Mouse (Mus musculus) cortical plate, adult 2 months (tissue): Measurements from ENCODE around the gene Fgf9. TPM values are rescaled to one million over a fixed set of nuclear protein-coding genes. Genes with fewer than 3 reads are reported as not detected.

Experiments
- H3K27ac ChIP-seq: fragments of 200-500 bp; 2 replicates; pipeline ENCODE4 v1.5.1; 2012; ENCODE audit warnings: low read length, control low read depth, inconsistent platforms; ENCODE audit not compliant: insufficient read depth
- H3K4me1 ChIP-seq: fragments of 200-500 bp; 2 replicates; pipeline ENCODE4 v1.6.1; 2011; ENCODE audit warnings: low read length; ENCODE audit not compliant: control insufficient read depth, insufficient read depth
- H3K4me3 ChIP-seq: fragments of 200-500 bp; 2 replicates; pipeline ENCODE4 v1.5.1; 2011; ENCODE audit warnings: mild to moderate bottlenecking, low read length, control low read depth; ENCODE audit not compliant: insufficient read depth
- CTCF ChIP-seq: fragments of 200-500 bp; IDR thresholded peaks from 2 replicates; pipeline ENCODE4 v1.5.1; 2011; ENCODE audit warnings: mild to moderate bottlenecking, control low read depth, low read length; ENCODE audit not compliant: insufficient read depth; ENCODE audit errors: extremely low read depth
- POLR2A ChIP-seq: fragments of 200-500 bp; IDR thresholded peaks from 2 replicates; pipeline ENCODE4 v1.6.1; 2011; ENCODE audit warnings: mild to moderate bottlenecking, low read length, control low read depth; ENCODE audit not compliant: insufficient read depth; ENCODE audit errors: extremely low read depth
- polyA plus RNA-seq: library from polyadenylated mRNA; depleted of rRNA; stranded (reverse); fragments of >200 nt; gene quantifications from 2 replicates; pipeline ENCODE4 v1.2.3, GENCODE M21; 2012

The Fgf9 gene
- polyA plus RNA-seq, 1 experiment: 20.5 TPM

GRCm38 (mm10) chr14:58089486-58089885 lies 19.1 kb downstream of the Fgf9 start:
- Histone ChIP-seq H3K4me3 (no peak overlapping the region), H3K27ac (no peak overlapping the region), H3K4me1 (no peaks in the 10 kb centered on the region)
- TF ChIP-seq CTCF (no peak), POLR2A (no peak)

GRCm38 (mm10) chr14:58091321-58091720 lies 21.0 kb downstream of the Fgf9 start:
- H3K4me3 ChIP-seq: no peak overlapping the region
- H3K4me1 ChIP-seq: no peaks in the 10 kb centered on the region
- TF ChIP-seq POLR2A: no peak
- TF ChIP-seq CTCF: no peak
- H3K27ac ChIP-seq: no peak overlapping the region

- TF ChIP-seq POLR2A (no peak), CTCF (no peak)
- no peak overlapping the region for H3K4me3 ChIP-seq
- no peak overlapping the region for H3K27ac ChIP-seq
- no peaks in the 10 kb centered on the region for H3K4me1 ChIP-seq
Observed at GRCm38 (mm10) chr14:58099599-58099998, 29.3 kb downstream of the Fgf9 start.

- no peak overlapping the region for H3K4me3 ChIP-seq
- no peak overlapping the region for H3K27ac ChIP-seq
- H3K4me1 ChIP-seq: no peaks in the 10 kb centered on the region
- no peak for TF ChIP-seq POLR2A
- no peak for TF ChIP-seq CTCF
Observed at GRCm38 (mm10) chr14:58101298-58101697, 31.0 kb downstream of the Fgf9 start.

GRCm38 (mm10) chr14:58104266-58104665 lies 33.9 kb downstream of the Fgf9 start:
- no peak overlapping the region for H3K27ac ChIP-seq
- H3K4me3 ChIP-seq: no peak overlapping the region
- H3K4me1 ChIP-seq: no peaks in the 10 kb centered on the region
- TF ChIP-seq POLR2A: no peak
- no peak for TF ChIP-seq CTCF

GRCm38 (mm10) chr14:58105596-58105995 lies 35.2 kb downstream of the Fgf9 start:
- Histone ChIP-seq H3K27ac (no peak overlapping the region), H3K4me3 (no peak overlapping the region), H3K4me1 (no peaks in the 10 kb centered on the region)
- no peak for TF ChIP-seq CTCF
- TF ChIP-seq POLR2A: no peak

GRCm38 (mm10) chr14:58109601-58110000 lies 39.3 kb downstream of the Fgf9 start:
- Histone ChIP-seq H3K4me3 (no peak overlapping the region), H3K4me1 (no peaks in the 10 kb centered on the region), H3K27ac (no peak overlapping the region)
- TF ChIP-seq CTCF: no peak
- no peak for TF ChIP-seq POLR2A

GRCm38 (mm10) chr14:58111562-58111961 lies 41.2 kb downstream of the Fgf9 start:
- TF ChIP-seq POLR2A: no peak
- no peak for TF ChIP-seq CTCF
- Histone ChIP-seq H3K4me1 (no peaks in the 10 kb centered on the region), H3K4me3 (no peak overlapping the region), H3K27ac (no peak overlapping the region)

- no peak for TF ChIP-seq CTCF
- TF ChIP-seq POLR2A: no peak
- Histone ChIP-seq H3K27ac (no peak overlapping the region), H3K4me3 (no peak overlapping the region), H3K4me1 (no peaks in the 10 kb centered on the region)
Observed at GRCm38 (mm10) chr14:58112341-58112740, 42.0 kb downstream of the Fgf9 start.

- H3K27ac ChIP-seq: no peak overlapping the region
- no peak for TF ChIP-seq CTCF
- TF ChIP-seq POLR2A: no peak
- no peaks in the 10 kb centered on the region for H3K4me1 ChIP-seq
- H3K4me3 ChIP-seq: no peak overlapping the region
Observed at GRCm38 (mm10) chr14:58113180-58113579, 42.8 kb downstream of the Fgf9 start.
